Mouse (Mus musculus): ENCODE results near the gene Mast2.

DNA sequence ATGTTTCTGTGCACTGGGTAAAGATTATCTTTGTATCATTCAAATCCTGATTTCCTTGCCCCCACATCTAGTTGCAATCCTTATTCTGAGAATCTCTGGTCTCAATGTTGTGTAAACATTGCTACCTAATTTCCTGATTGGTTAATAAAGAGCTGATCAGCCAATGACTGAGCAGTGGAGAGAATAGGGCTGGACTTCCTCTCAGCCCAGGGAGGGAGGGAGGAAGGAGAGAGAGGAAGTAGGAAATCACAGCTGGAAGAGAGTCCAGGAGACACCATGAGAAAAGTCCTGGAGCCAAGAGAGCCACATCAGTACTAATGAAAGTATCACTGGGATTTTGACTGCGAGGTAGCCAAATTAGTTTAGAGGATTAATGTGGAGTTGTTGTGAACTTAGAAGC, 127.7 kb downstream of the Mast2 start:
- TF ChIP-seq CTCF (IDR thresholded peaks at IDR 0.05; ENCODE audit: extremely low read depth, insufficient read length, insufficient replicate concordance, low read depth, low read length) (no peak), POLR2A (IDR thresholded peaks at IDR 0.05; ENCODE audit: low read depth, low read length) (no peak)

Measured in small intestine, adult 2 months (tissue).